Mouse (Mus musculus) ZHBTc4 (cell line): Measurements from ENCODE around the gene Cyp24a1.

Experiments
- DNase-seq: peaks from one replicate; pipeline ENCODE4 v3.0.0-alpha.2; 2011; ENCODE audit warnings: low read depth, low spot score

The Cyp24a1 gene

DNA sequence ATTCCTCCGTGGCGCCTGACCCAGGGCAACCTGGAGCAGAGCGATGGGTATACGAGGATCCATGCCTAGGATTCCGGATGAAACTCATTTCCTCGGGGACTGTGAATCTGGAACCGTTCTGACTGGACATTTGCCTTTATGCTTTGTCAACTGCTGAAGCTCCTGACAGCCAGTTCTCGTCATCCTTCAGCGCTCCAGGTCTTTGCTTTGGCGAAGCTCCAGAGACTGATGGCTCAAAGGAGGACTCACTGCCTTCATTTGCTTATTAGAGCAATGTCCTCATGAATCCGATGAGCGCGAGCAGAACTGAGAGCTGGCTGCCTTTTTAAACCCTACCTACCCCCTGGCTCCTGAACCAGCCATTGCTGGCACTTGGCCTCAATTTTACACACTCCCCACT lies 58.2 kb downstream of the Cyp24a1 start:
- no peak for DNase-seq

DNA sequence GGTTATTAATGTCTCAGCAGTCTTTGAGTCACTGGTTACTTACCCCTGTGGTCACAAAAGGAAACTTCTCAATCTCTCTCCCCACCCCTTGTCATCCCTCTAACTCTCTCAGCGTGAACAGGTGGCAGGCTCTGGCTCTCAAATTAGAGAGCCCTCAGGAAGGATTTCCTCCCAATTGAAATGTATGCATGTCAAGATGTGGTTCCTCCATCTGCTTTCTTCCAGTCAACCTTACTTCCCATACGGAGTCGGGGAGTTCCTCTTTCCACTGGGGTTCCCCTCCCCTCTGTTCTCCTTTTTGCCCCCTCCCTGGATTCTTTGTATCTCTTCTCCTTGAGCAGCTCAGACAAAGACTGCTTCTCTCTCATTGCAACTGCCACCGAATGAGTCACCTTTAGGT lies 60.7 kb downstream of the Cyp24a1 start:
- DNase-seq, result no peak
